Mouse (Mus musculus) adrenal gland, postnatal 4 days (tissue): ENCODE data around the gene Slit1. TPM values are rescaled to one million over a fixed set of nuclear protein-coding genes. Genes with fewer than 3 reads are reported as not detected.
A peak's percentile ranks its signal among the peaks of the same experiment; 100 is the strongest.

Experiments
- DNase-seq, 2 experiments: peaks; one replicate each; pipeline ENCODE4 v3.0.0; 2021 to 2022; ENCODE audit warnings: low spot score in 2 of 2, mixed read lengths in 2 of 2
- total RNA-seq, 2 experiments: library from RNA; stranded (reverse); gene quantifications; 2 replicates each; pipeline ENCODE4 v1.2.3; 2021

Slit1 gene
- total RNA-seq, 2 experiments from 2014 or later: 7.1 to 8.3 TPM

DNA sequence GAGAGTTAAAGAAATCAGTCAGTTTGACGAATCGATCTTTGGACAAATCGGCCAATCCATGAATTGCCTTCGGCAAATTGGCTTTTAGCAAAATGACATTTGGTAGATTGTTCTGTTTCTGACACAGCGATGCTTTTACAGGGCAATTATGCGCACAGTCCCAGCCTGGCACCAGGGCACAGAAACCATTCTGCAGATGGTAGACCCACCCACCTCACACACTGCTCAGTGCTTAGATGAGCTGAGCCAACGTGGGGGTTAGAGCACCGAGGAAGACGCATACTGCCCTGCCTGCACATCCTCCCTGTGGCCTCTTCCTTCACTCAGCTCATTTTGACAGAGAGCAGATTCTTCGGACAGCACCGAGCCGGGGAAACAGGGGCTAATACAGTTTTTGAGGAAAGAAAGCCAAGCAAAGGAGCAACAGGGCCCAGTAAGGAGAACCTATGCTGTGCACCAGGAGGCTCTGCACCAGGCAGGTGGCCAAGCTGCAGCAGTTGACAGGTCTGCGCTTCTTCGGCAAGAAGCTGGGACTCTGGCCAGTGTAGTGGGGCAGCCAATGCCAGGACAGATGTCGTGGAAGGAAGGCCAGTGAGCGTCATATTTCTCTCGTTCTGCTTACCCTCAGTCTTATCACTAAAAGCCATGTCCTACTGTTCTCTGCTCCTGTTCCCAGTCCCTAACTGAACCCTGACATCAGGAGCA, 83.0 kb downstream of the Slit1 start:
- no peak for DNase-seq

DNA sequence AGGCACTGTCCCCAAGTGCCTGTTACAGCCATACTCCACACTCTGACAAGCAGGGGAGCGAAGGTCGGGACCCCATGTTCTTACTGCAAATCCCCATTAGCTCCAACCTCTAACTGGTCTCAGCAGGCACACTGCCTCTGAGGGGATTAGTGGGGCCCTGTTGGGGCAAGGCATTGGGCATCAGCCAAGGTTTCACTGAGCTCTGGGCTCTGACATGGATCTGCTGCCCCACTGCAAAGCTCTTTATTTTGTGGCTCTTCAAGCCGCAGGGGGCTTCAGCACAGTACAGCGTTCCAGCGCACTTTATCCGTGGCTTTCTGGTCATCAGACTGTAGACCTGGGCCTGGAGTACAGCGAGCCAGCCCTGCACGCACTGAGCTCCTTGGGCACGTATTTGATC, 86.0 kb downstream of the Slit1 start:
- no peak for DNase-seq

DNA sequence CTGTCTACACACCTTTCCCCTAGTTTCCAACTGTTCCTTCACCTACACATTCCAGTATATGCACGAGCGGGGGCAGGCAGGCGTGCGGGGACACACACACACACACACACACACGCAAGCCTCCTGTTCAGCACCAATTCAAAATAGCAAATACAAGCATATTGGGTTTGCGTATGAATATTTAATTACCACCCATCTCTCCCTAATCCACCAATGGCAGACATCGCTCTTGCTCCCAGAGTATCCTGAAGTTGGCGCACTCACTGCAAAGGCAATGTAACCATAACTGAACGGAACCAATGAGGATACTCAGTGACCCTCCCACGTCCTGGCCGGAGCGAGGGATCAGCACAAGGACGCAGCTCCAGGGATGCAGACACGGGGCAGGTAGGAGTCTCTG, 86.8 kb downstream of the Slit1 start:
- DNase-seq: no peak

DNA sequence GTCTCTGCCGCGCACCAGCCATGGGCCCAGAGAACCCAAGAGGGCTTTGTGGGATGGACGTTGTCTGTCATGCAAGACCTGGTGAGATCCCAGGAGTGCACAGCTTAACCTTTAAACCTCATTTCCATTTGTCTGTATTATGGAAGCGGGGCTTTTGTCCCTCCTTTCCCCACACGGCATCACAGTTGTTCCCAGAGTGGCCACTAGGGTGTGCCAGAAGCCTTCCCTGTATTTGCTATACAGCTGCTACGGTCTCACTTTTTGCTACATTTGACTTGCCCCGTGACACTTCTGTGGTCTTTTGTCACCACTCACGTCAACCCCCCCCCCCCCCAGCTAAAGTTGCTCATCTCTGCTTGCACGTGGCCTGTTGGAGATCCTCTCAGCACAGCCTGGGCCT, 87.5 kb downstream of the Slit1 start:
- peak; percentile 32 to 50 for DNase-seq

DNA sequence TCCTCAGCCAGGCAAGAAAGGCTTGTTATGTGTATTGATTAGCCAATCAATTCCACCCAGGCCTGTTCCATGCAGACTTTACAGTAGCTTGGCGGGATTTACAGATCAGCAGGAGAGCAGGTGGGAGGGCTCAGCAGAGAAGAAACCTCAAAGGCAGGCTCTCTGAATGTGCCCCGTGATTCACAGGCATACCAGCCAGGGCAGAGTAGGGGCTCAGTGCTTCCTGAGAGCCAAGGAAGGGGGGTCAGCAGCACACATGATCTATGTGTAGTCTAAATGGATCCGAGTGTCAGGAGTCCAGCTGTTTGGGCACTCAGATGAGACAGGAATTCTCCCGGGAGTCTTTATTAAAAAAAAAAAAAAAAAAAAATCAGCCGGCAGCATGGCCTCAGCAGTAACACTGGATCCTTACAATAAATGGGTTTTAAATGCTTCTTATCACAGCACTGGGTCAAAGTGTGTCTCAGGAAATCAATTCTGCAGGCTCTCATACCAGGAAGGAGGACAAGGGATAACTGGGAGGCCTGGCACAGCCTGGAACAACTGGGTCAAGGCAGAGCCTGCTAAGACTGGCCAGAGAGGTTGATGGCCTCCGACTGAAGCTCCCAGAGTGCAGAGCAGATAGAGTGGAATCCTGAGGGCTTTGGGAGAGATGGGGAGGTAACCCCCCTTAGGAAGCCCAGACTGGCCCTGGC, 88.2 kb downstream of the Slit1 start:
- no peak for DNase-seq

DNA sequence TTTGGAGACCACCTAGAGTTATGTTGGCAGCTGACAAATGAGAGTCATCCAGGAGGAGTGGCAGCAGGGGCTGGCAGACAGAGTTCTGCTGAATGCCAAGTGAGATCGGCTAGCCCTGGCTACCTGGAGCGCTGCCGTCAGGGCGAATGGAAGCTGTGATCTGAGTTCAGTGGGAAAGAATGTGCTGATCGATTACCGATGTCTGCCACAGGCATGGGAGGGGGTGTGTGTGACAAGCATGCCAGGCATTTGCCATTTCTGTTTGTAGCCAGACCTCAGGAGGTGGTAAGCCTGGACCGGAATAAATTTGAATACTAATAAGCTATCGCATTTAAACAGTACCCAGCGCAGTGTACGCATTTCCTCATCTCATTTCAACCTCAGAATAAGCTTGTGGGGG, 91.5 kb downstream of the Slit1 start:
- no peak for DNase-seq

DNA sequence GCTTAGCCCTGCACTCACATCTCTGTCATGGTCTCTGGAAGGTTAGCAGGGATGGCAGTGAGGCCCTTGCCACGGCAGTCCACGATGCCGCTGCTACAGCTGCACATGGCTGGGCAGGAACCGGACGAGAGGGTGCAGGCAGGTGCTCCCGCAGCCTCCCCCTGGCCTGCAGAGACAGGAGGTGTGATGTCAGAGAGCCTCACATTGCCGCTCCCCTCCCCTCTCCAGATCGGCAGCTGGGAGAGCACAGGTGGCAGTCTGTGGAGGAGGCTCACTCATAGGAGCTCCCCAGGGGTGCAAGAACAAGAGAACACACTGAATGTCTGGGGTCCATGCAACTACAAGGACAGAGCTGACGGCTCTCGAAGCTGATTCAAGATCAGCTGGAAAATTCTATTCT, 94.1 kb downstream of the Slit1 start:
- no peak for DNase-seq

DNA sequence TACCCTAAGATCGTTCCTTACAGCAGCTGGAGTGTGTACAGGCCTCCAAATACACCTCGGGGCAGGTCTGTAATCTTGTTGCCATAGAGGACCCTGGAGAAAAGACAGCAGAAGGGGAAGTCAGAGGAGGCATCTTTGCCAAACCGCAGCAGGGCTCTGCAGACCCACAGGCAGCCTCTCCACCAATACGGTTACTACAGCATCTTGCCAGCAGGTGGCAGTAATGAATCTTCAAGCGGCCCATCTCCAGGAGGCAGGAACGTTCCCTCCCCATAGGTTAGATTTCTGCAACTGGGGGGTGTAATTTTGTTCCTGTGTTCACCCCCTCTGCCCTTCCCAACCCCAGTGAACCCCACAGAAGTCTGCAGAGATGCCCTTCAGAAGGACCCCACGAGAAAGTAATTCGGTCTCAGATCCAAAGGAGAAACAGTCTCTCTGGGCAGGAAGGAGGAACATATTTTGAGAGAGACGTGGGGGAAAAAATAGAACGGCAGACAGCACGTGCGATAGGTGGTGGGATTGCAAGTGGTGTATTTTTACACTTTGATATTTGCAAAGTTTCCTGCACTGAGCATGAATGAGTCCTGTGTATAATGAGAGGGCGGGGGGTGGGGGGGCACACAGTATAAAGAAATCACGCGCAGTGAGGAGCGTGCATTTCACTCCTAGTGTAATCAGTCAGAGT, 96.4 kb downstream of the Slit1 start:
- DNase-seq: peak in 1 of 2 experiments; percentile 47

DNA sequence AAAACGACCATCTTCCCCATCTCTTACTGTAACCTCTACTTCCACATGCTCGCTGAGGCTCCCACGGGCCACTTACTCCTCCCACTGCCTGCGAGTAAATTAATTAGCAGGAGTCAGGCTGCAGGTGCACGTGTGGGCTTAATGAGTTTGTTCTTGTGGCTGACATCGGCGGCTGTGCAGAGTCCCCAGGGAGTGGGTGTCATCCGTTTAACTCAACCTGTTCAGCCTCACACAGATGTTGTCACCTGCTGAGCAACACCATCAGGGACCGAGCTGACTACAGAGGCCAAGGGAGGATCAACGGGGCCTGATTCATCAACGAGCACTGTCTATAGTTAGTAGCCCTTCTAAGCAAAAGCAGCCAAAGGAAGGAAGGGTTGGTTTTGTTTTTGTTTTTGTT, 100.5 kb downstream of the Slit1 start:
- DNase-seq: no peak

DNA sequence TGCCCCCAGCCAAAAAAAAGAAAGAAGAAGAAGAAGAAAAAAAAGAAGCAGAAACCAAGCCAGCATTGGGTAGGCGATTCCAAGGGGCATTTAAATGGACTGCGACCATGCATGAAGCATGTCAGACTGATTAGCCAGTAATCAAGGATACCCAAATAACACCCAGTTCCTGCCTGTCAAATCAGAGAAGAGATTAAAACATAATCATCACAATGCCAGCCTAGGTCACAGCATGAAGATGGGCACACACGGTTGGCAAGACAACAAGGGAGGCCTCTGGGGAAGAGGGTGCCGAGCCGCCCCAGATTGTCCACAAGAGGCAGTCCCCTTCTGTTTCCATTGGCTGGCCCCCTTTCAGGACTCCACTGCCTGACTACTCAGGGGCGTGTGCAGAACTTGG, 108.5 kb downstream of the Slit1 start:
- DNase-seq: no peak

DNA sequence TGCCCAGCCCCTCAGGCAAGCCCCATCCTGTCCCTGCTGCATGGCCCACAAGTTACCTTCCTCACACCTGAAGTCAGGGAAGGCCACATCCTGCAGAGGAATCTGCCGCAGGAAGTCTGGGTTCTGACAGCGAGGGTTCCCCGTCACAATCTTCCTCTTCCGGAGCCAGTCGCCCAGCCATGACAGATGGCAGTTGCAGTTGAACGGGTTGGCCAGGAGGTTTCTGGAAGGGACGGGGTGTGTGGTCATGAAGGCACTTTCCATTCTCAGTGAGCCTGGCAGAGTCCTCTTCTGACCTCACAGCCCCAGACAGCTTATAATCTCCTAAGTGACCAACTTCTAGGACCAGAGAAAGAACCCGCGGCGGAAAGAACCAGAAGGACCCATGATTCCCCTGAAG, 109.4 kb downstream of the Slit1 start:
- no peak for DNase-seq

DNA sequence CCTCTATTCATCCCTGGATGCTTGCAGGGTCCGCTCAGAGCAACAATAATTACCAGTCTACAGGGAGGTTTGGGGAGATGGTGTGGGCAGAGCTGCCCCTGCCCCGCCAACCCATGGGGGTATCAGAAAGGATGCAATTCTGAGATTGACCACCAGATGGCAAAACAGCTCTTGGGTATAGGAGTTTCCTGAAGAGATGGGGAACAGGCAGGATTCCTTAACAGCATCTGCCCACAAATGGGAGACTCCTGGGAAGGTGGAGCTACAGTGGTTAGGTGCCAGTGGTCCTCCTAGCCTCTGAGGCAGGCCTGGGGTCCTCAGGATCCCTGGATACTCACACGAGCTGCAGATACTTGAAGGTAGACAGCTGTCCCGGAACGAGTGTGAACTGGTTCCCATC, 113.9 kb downstream of the Slit1 start:
- DNase-seq: no peak

DNA sequence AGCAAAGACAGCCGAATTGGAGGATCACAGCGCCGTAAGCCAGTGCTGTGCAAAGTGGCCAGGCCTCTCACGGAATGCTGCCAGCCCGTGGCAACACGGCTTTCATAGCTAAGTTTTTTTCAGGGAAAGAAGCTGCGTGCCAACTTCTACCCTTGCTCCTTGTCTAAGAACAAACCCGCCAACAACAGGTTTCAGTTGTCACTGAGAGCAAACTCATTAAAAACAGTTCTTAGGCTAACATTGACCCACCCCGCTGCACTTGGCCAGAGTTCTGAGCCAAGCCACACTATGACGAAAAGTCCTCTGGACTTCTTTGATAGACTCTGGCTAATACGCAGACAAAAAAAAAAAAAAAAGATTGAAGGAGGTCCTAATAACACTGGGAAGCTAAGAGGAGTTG, 114.5 kb downstream of the Slit1 start:
- no peak for DNase-seq

DNA sequence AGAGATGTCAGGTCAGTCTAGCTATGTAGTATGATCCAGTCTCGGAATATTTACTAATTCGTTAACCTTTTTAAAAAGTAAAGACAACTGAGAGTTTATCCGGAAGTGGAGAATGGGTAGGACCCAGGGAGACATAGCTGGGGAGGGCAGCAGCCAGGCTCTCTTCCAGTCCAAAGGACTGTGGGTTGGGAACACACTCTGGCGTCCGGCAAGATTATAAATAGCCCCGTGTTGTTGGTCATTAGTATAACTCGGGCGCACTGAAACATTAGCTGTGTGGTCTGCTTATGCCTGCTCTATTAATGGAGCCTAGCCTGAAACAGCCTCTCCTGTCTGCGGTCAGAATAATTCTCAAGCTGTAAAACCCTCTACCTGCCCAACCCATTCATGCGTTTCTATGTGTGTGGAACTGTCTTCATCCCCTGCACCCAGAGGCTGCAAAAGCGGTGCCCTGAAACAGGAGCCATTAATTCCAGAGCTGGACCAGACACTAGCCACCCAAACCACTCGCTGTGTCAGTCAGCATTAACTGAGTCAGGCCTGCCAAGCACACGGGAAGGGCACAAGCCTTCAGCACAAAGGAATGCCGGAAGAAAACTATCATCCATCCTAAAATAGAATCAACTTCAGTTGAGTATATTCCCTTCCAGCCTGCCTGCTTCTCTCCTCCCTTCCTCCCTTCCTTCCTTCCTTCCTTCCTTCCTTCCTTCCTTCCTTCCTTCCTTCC, 122.9 kb downstream of the Slit1 start:
- DNase-seq: no peak

DNA sequence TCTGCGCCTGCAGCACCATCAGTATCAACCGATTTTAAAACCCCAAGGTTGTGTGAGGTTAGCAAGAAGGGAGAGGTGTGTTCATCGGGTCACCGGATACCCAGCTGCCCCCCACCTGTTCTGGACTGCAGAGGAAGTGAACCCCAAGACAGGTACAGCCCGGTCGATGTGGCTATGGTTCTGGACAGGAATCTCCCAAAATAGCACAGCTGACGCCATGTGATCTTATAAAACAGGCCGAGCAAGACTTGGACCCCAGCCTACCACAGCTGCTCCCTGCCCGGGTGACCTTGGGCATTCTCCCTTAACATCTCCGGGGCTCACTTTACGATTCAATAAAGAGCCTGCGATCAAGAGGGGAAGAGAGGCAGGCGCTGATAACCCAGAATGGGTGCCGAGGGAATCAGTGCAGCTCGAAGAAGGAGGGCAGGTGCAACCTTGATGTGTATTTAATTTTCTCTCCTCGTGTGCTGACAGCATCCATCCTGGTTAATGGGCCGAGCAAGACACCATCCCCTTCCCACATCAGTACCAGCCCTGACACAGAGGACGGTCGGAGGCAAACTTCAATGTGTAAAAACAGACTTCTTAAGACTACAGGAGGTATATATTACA, 124.6 kb downstream of the Slit1 start:
- DNase-seq: no peak

DNA sequence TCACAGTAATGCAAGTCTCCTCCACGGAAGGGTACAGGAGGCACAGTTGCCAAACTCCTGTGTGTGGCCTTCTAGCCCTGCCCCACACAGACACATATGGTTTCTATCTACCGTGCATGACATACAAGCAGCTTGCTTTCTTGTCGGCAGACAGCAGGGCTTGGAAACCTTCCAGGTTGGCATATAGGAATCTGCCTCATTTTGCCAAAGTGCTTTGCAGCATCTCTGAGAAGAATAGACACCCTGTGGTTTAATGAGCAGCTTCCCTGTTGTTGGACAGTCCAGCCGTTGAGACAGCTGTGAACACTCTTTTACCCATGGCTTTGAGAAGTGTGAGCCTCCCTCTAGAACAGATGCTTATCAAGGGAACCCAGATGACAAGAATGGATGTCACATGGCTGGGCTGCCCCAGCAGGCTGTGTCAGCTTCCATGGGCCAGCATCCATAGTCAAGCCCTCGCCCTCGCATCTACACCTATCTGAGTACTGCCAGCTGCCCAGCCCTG, 125.3 kb downstream of the Slit1 start:
- DNase-seq: no peak

DNA sequence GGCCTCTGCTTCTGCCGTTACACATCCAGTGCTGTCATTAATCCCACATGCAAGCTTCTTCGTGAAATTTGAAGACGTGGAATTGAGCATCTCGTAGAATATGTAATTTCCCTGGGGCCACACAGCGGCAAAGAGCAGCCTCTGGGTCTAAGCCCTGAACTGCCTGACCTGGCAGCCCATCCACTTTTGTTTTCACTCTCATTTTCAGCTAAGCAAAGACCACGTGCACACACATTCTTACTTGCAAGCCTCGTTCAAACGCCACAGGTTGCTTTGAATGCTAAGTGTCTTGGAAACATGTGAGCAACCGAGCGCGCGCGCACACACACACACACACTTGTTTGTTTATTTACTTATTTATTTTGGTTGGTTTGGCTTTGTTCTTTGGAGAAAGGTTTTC, 126.4 kb downstream of the Slit1 start:
- DNase-seq: no peak

DNA sequence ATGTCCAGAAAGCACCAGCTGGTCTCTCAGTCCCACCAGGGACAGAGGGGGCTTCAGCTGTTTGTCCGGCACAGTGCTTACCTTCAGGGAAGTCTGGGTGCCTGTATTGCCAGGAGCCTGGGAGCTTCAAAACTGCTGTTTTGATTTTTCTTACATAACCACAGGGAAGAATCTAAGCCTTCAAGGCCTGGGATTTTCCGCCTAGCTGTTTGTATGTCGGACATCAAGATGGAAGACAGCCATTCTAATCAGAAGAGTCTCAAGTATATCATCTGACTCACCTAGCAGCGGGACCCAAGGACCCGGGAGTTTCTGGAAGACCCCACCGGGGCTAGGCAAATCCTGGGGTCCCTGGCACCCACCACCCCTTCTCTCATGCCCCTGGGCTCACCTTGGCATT, 127.2 kb downstream of the Slit1 start:
- DNase-seq: no peak

DNA sequence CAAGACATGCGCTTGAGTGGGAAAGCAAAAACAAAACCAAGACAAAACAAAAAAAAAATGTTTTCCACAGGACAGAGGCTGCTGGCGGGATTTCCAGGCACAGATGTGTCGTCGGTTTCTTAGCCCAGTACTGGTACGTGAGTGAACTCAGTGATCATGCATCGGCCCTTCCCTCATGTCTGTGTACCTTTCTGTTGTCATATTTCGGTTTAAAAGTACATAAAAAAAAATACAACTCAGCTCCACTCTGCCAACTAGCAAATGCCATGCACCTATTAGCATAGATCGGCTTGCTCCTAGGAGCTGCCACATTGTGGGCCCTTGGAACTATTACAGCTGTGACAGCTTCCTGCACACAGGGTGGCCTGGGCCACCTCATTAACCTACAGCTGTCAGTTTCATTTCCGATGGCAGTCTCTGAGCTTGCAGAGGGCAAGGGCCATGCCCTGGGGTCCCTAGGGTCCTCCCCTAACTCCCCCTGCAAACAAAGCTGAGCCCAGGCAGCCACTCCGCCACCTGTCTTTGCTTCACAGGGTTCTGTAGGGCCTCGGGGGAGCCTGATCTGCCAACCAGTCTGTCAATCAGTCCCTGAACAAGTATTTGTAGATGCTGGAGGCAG, 127.8 kb downstream of the Slit1 start:
- no peak for DNase-seq

DNA sequence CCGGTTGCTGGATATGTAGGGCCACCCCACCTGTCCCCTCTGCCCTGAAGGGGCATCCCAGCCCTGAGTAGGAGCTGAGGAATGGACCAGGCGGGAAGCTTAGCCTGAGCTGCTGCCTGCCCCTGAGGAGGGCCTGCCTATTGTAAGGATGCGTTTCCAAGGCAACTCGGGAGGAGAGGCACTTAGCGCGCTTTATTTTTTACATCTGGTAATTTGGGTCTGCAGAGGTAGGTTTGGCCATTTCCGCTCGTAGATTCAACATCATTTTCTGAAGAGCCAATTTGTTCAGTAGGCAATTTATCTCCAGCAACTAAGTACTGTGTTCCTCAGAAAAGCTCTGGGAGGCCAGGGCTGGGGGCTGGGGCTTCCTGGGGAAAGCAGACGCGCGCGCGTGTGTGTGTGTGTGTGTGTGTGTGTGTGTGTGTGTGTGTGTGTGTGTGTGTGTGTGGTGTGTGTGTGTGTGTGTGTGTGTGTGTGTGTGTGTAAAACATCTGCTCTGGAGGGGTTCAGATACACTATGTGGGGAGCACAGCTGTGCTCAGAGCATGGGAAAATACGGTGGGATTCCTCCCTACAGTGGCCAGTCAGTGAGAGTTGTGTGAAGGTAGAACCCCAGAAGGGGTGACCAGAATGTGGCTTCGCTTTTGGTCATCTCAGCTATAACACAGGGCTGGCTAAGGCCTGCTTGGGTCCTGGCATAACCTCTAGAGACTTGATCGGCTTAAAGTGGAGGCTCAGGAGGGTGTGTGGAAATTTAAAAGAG, 130.0 kb downstream of the Slit1 start:
- DNase-seq: no peak
